Mouse (Mus musculus) right cerebral cortex, postnatal 4 days (tissue): ENCODE measurements around the gene Gm49339.
"Not testable (repeated sequence)": the region's sequence is repeated elsewhere in the genome, so short reads cannot be mapped to it uniquely, and the experiment has no call there.

Experiments
- DNase-seq: peaks from one replicate; pipeline ENCODE4 v3.0.0-alpha.2; 2022

Gene Gm49339

DNA sequence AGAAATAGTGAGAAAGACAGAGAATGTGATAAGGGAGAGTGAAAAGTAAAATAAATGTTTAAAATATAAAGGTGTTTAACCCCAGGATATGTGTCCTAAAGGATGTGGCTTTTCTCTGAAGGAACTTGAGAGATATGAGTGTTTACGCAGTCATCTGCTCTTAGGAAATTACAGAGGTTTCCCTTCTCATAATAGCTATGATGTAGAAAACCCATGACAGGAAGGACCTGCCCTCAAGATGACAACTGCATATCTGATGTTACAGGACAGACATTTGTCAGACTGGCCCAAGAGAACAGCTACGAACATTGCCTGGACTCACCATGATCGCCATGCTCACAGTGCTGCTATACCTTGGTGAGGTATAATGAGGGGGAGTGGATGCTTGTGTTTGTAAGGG, at the start of gene Gm49339, which contains the start of gene Lilr4b:
Gene Gm49339 (plus strand): TSS at position 216 of the 400 bp plus-strand sequence.
Gene Lilr4b (plus strand): TSS at position 236 of the 400 bp plus-strand sequence.
- not testable (repeated sequence) for DNase-seq

- DNase-seq, result no peak
Observed at GRCm38 (mm10) chr10:51432940-51433339, 47.5 kb upstream of the Gm49339 start.

GRCm38 (mm10) chr10:51435684-51436083, 44.7 kb upstream of the Gm49339 start:
- DNase-seq, result no peak

- DNase-seq, result no peak
Observed at GRCm38 (mm10) chr10:51451610-51452009, 28.8 kb upstream of the Gm49339 start.

DNA sequence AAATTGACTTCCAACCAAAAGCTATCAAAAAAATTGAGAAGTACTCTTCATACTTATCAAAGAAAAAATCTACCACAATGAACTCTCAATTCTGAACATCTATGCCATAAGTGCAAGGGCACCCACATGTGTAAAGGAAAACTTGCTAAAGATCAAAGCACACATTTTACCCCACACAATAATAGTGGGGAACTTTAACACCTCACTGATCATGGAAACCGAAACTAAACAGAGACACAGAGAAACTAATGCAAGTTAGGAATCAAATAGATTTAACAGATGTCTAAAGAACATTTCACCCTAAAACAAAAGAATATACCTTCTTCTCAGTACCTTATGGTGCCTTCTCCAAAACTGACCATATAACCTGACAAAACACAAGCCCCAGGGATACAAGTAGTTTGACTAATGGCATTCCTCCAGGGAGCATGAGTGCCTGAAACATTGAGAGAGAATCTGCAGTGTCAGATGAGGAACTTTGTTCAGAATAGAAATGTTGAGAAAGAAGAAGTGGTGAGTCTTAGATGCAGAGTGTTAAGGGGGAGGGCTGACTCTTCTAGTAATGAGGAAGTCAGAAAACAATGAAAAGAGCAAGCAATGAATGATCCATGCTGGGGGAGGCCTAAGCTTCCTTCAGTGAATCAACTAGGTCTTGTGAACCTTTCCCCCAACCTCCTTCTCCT, 26.7 kb upstream of the Gm49339 start:
- DNase-seq, result no peak

- no peak for DNase-seq
Observed at GRCm38 (mm10) chr10:51454365-51454764, 26.0 kb upstream of the Gm49339 start.

GRCm38 (mm10) chr10:51455762-51456161, 24.6 kb upstream of the Gm49339 start:
- no peak for DNase-seq

DNA sequence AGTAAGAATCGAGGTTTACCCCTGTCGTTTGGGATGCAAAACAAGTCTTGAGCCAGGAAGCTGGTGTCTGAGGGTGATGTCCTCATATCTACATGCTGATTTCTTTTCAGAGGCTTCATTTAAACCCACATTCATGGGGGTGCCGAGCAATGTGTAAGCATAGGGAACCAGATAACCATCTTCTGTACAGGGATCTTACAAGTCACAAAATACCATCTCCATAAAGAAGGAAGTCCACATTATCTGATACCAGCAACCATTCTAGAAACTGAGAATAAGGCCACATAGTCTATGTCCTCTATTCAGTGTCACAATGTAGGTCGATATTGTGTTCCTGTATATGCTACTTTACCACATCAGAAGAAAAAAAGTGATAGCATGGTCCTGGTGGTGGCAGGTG, 24.0 kb upstream of the Gm49339 start:
- no peak for DNase-seq

- not testable (repeated sequence) for DNase-seq
Observed at GRCm38 (mm10) chr10:51463800-51464199, 16.6 kb upstream of the Gm49339 start.

DNA sequence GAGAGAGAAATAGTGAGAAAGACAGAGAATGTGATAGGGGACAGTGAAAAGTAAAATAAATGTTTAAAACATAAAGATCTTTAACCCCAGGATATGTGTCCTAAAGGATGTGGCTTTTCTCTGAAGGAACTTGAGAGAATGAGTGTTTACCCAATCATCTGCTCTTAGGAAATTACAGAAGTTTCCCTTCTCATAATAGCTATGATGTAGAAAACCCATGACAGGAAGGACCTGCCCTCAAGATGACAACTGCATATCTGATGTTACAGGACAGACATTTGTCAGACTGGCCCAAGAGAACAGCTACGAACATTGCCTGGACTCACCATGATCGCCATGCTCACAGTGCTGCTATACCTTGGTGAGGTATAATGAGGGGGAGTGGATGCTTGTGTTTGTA, 10.3 kb downstream of the Gm49339 start, which contains the start of gene Lilrb4a:
Gene Lilrb4a (plus strand): TSS at position 266 of the 400 bp plus-strand sequence.
- not testable (repeated sequence) for DNase-seq

DNA sequence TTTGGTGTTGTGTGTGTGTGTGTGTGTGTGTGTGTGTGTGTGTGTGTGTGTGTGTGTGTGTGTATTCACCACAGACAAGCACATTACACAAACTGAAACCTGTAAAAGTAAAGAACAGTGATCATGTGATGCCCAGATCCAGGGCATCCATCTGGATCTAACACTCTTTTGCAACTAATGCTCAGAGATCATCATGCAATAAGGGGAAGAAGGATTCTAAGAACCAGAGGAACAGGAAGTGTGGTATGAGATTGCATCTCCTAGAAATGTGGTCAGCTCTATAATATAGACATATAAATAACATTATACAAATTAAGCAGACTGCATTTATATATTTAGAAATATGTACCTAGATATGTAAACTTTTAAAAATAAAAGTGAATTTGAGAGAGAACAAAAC, 39.6 kb downstream of the Gm49339 start:
- DNase-seq, result no peak

DNA sequence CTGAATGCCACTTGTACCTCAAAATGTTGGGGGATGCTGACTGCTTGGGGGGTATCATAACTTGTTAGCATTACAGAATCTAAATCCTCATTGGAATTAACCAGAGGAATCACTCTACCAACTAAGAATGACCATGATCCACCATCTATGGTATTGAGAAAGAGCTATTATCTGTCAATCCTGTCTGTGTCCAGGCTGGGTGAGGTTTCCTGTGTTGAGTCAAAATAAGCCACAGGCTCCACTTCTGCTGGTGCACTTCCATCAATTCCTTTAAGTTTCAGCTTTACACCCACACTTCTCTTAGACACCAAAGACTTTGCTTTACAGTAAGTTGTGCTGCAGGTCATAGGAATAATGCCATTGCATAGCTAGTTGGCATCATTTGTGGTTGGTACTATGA, 41.0 kb downstream of the Gm49339 start:
- DNase-seq, result no peak

DNA sequence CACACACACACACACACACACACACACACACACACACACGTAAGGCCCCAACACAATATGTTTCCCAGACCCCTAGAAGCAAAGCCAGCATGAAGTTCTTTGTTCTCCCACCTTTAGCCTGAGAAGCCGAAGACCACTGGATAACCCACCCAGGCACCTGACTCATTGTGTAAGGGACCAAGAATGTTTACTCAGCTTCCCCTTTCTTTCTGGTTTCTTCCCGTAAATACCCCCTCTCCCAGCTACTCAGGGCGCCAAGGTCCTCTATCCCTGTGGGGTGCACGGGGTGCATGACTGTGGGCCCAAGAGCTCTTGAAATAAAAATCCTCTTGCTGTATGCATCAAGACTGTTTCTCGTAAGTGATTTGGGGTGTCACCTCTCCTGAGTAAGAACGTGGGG, 45.7 kb downstream of the Gm49339 start:
- no peak for DNase-seq

DNA sequence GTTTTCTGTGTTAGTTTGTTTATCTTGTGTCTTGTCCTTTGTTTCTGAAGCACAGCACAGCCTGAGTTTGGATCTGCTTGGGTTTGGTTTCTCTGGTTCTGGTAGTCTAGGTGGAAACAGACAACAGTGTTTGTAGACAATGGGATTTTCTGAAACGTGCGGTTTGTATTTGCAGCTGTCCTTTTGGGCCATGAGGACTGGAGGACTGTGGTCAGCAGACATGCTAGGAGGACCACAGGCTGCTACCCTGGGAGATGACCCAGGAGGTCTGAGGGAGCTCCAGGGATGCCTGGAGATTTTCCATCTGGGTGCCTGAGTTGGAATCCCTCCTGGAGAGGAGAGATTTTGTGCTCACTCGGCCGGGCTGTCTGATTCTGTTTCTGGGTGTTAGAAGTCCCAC, 46.2 kb downstream of the Gm49339 start:
- DNase-seq, result no peak

GRCm38 (mm10) chr10:51528840-51529434, 48.5 kb downstream of the Gm49339 start:
- DNase-seq, result no peak

DNA sequence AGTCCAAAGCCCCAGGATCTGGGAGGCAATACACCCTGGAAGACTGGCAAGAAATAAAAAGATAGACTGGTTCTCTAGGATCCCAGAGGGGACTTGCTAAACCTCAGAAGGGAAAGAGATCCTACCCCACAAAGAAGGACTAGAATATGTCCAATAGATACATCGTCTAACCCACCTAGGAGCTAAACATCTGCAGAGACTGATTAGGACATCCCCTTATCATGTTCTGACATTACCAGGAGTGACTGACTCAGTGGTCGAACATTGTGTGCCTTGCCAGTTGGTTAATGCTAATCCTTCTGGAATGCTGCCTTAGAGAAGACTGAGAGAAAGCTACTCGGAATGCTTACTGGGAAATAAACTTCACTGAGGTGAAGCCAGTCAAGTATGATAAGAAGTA, 49.1 kb downstream of the Gm49339 start:
- DNase-seq, result no peak

- no peak for DNase-seq
Observed at GRCm38 (mm10) chr10:51530813-51531212, 50.4 kb downstream of the Gm49339 start.
